Mouse (Mus musculus) neural tube, embryonic 10.5 days (tissue): Measurements from ENCODE around the gene Lsg1.
A peak's percentile ranks its signal among the peaks of the same experiment; 100 is the strongest.

ENCODE experiments used
- DNase-seq: peaks from one replicate; pipeline ENCODE4 v3.0.0-alpha.2; 2017; ENCODE audit warnings: low spot score; ENCODE audit errors: extremely low spot score

Gene Lsg1

GRCm38 (mm10) chr16:30601046-30601832 lies 13.8 kb upstream of the Lsg1 start:
- peak; percentile 69 for DNase-seq

- peak; percentile 77 for DNase-seq
Observed at GRCm38 (mm10) chr16:30600431-30601045, 13.1 kb upstream of the Lsg1 start.

GRCm38 (mm10) chr16:30599491-30600268 lies 12.3 kb upstream of the Lsg1 start, which contains the start of gene Fam43a:
Gene Fam43a, plus strand, starts transcription at chr16:30599723.
- peak; percentile 92 for DNase-seq

GRCm38 (mm10) chr16:30596959-30597681 lies 9.7 kb upstream of the Lsg1 start:
- DNase-seq, result peak; percentile 93

GRCm38 (mm10) chr16:30595835-30596557 lies 8.6 kb upstream of the Lsg1 start:
- no peak for DNase-seq

GRCm38 (mm10) chr16:30595356-30595755 lies 8.0 kb upstream of the Lsg1 start:
- DNase-seq, result no peak

GRCm38 (mm10) chr16:30591990-30592389 lies 4.6 kb upstream of the Lsg1 start:
- DNase-seq, result no peak

- no peak for DNase-seq
Observed at GRCm38 (mm10) chr16:30590264-30591209, 3.1 kb upstream of the Lsg1 start.

GRCm38 (mm10) chr16:30586935-30587493 lies 378 bp downstream of the Lsg1 start:
- DNase-seq, result no peak

GRCm38 (mm10) chr16:30580765-30581164 lies 6.6 kb downstream of the Lsg1 start:
- no peak for DNase-seq

GRCm38 (mm10) chr16:30576392-30576791 lies 11.0 kb downstream of the Lsg1 start:
- no peak for DNase-seq

GRCm38 (mm10) chr16:30575815-30576214 lies 11.6 kb downstream of the Lsg1 start:
- no peak for DNase-seq

- no peak for DNase-seq
Observed at GRCm38 (mm10) chr16:30572239-30572638, 15.2 kb downstream of the Lsg1 start.

- DNase-seq, result no peak
Observed at GRCm38 (mm10) chr16:30571378-30571777, 16.0 kb downstream of the Lsg1 start.

- DNase-seq, result no peak
Observed at GRCm38 (mm10) chr16:30570173-30570572, 17.2 kb downstream of the Lsg1 start.

GRCm38 (mm10) chr16:30565631-30566030 lies 21.8 kb downstream of the Lsg1 start:
- no peak for DNase-seq

- DNase-seq, result no peak
Observed at GRCm38 (mm10) chr16:30560601-30561000, 26.8 kb downstream of the Lsg1 start.

- DNase-seq, result no peak
Observed at GRCm38 (mm10) chr16:30559312-30559992, 27.9 kb downstream of the Lsg1 start.

GRCm38 (mm10) chr16:30554109-30554508 lies 33.3 kb downstream of the Lsg1 start:
- DNase-seq, result no peak
